Mouse (Mus musculus): ENCODE data around the gene Psenen.

Psenen gene

DNA sequence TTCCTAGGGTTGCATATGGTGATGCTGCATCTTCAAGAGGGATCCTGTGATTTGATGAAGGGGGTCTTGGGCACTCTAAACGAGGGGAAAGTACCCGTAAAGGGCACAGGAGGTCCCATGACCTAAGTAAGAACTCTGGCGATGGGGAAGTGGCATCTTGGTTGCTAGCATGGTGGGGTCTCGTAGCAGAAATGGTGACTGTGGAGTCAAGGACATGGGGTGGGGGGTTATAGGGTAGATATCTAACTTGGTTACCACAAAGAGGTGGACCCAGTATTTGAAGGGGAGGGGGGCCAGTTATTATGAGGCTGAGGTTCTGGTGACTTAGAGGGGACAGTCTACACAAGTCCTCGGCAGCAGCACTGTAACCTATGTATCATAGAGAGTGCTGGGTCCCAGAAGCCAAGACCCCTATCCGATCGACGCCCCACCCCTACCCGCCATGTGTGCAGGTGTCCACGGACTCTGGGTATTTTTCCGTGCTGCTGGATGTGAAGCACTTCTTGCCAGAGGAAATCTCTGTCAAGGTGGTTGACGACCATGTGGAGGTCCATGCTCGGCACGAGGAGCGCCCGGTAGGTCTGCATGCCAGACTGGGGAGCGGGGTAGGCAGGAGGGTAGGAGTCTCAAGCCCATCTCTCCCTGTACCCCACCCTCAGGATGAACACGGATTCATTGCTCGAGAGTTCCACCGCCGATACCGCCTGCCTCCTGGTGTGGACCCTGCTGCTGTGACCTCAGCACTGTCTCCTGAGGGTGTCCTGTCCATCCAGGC lies 9.4 kb downstream of the Psenen start:
- DNase-seq (ENCODE audit: extremely low spot score), result no peak

DNA sequence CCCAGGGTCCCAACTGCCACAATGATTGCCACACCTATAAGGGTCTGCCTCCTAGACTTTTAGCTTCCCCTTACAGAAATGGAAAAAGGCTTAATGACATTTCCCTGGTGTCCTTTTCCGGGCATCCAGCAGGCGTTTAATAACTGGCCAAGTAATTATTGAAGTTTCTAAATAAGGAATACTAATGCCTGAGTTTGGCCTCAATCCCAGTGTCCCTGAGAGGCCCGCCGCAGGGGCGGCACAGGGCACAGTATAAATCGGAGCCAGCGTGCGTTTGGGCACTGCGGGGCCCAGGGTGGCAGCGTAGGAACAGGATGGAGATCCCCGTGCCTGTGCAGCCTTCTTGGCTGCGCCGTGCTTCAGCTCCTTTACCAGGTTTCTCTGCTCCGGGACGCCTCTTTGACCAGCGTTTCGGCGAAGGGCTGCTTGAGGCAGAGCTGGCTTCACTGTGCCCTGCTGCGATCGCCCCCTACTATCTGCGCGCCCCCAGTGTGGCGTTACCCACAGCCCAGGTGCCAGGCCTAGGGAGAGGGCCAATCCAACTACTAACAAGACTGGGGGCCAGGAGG lies 10.3 kb downstream of the Psenen start:
- no peak for DNase-seq (ENCODE audit: extremely low spot score)

DNA sequence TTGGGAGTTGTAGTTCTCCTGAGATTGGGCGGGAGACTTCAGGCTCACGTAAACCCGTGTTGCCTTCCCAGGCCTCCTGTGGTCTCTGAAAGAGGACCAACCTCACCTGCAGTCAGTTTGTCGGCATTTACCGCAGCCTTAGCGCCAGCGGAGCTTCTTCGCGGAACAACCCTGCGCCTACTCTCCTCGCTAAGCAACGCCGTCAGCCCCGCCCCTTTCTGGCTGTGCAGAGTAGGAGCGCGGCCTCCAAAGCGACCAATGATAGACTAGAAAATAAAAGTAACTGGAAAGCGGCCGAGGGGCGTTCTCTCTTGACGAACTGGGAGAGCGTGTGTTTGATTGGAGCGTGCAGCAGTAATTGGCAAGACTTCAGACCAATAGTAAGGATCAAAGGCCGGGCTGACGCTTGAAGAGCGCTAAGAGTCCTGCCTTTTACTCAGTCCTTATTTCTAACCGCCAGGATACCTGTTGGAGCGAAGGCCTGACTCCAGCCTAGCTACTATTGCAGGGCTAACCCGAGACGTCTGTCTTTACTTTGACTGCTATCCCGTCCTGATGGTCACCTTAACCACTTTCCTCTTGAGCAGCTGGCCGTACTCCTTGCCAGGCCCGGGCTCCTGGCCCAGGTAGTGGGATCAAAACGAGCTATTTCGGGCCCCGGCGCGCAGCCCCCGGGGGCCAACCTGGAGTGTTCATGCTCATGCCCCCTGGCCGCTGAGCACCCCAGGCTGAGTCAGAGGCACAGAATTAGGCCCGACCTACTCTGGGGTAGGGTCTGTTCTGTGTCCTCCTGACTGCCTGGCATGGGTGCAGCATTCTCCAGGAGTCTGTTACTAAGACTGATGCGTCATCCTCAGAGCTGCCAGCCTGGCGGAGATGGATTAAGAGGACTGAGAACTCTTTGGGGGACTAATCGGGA lies 11.1 kb downstream of the Psenen start, which contains the start of the genes Hspb6 and Proser3:
Hspb6 (plus strand) TSS at position 77 of the 919 bp plus-strand sequence.
Proser3 (minus strand) TSS at position 198 of the 919 bp plus-strand sequence.
- DNase-seq (ENCODE audit: extremely low spot score), result peak; percentile 95

DNA sequence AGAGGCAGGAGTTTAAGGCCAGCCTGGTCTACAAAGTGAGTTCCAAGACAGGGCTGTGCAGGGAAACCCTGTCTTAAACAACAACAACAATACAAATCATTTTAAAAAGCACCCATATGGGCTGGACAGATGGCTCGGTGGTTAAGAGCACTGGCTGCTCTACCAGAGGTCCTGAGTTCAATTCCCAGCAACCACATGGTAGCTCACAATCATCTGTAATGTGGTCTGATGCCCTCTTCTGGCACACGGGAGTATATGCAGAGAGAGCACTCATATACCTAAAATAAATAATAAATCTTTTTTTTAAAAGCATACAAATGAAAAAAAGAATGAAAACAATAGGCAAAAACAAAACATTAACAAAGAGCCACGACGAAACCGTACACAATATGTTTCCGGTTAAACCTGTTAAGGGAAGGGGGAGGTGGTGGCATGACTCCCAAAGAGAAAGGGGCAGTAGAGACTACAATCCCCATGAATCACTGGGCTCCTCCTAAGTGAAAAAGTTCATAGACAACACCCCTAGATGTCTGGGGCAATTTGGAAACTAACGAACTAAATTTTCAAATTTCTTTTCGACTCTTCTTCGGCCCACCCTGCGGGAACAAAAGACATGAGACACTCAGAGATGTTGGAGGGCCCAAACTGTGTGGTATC lies 11.9 kb downstream of the Psenen start:
- no peak for DNase-seq (ENCODE audit: extremely low spot score)

DNA sequence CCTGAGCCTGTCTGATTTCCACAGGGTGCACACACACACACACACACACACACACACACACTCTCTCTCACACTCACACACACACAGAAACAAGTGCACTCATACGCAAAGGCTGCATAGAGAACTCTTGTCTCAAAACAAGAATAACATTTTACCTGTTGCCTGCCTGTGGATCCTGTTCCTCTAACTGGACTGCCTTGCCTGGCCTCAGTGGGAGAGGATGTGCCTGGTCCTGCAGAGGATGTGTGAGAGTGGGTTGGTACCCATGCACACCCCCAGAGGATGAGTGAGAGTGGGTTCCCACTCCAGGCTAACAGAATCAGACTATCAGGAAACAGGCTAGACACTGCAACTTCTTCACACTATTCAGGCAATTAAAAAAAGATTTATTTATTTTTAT lies 12.8 kb downstream of the Psenen start:
- no peak for DNase-seq (ENCODE audit: extremely low spot score)

DNA sequence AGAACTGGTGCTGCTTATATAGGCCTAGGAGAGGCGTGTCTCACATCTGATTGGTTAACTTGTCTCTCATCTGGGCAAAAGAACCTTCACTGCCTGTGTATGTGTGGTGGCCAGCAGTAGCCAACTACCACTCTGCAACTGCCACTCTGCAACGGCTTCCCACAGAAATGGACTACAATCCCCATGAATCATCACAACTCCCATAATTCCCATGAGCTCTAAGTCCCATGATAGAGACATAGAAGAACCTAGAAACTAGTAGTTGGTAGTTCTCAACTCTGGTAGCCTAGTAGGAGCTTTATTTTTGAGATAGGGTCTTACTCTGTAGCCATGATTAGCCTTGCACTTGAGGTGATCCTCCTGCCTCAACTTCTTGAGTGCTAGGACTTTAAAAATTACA lies 13.5 kb downstream of the Psenen start:
- DNase-seq (ENCODE audit: extremely low spot score), result no peak

DNA sequence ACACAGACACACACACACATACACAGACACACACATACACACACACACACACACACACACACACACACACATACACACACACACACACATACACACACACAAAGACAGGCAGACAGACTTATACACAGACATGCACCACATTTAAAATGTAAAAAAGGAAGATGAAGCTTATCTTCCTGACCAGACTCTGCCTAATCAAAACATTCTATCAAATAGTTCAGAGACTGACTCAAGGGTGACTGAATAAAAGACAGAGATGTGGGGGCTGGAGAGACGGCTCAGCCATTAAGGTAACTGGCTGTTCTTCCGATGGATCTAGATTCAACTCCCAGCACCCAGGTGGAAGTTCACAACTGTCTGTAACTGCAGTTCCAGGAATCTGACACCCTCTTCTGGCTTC lies 19.1 kb downstream of the Psenen start:
- DNase-seq (ENCODE audit: extremely low spot score), result no peak

DNA sequence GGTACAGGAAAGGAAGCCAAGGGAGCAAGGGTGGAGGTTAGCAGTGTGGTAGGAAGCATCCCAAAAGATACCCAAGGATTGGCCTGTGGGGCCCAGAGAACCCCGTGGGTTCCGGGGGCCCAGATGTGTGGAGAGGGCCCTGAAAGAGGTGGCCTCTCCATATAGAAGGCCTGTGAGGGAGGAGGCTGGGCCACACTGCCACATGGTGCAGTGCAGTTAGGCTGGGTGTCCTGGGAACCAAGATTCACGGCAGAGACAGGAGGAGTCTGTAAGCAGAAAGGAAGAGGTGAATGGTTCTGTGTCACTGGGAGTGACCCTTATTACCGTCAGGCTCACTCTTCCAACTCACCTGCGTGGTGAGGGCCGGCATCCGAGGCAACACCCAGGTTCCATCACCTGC lies 22.9 kb downstream of the Psenen start:
- DNase-seq (ENCODE audit: extremely low spot score), result no peak

DNA sequence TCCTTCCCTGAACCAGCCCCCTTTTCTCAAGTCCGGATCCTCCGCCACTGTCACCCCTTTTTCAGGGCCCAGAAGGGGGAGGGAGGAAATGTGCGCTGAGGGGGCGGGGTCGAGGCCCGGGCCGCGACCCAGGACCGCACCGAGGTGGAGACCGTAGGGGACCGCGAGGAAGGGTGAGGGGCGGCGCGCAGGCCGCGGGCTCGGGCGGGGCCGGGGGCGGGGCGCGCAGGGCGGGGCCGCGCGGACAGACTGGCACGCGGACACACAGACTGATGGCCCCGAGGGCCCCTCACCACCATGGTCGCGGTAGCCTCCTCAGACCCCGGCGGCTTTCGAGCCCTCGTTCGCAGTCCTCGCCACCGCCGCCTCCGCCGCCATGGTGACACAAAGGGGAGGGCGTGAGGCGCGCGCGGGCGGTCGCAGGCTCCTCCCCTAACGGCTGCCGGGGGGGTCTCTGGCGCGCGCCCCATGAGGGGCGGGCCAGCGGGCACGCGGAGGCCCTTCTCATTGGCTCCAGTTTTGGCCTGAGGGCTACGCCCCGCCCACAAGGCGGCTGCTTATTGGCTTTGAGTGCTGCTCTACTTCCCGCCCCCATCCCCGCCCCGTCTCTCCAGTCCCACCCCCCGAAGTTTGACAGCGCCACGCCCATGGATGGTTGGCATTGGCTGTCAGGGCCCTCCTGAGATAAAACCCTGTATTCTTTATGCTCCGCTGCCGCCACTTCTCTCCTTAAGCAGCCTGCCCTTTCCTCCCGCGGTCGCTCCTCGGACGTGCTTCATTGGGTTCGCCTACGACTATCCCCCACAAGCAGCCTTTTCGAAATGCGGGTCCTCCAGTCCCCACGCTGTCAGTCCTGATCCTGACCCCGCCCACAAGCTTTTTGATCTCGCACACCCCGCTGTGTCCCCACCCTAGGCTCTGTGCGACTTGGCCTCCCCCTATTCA lies 28.5 kb downstream of the Psenen start, which contains the start of gene Arhgap33:
Arhgap33 (minus strand) TSS at position 428 of the 945 bp plus-strand sequence.
- DNase-seq (ENCODE audit: extremely low spot score), result peak; percentile 96

DNA sequence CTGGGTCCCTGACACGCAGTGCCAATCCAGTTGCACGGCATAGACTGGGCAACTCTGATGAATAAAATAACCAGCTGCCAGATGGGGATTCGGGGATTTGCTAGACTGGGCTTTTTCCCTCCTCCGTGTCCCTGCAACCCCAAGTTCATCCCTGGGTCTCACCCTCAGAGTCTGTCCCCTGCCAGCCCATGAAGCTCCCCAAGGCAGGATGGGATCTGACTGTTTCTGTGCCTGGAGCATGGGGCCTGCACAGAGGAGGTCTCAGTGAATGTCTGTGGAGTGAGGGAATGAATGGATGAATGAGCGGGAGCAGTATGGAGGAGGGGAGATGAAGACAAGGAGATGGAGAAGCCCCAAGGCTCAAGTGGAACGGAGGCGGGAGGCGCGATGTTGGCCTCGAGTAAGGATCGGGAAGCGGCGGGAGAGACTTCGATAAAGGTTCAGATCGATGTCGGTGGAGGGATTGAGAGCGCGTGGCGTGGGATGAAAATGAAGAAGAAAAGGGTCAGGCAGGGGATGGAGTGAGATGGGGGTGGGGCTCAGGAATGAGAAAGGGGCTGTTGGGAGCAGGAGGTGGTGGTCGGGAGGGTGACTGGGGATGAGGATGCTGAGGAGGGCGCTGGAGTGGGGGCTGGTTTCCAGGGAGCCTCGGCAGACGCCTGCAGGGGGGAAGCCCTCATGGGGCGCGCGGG lies 29.3 kb downstream of the Psenen start:
- no peak for DNase-seq (ENCODE audit: extremely low spot score)

DNA sequence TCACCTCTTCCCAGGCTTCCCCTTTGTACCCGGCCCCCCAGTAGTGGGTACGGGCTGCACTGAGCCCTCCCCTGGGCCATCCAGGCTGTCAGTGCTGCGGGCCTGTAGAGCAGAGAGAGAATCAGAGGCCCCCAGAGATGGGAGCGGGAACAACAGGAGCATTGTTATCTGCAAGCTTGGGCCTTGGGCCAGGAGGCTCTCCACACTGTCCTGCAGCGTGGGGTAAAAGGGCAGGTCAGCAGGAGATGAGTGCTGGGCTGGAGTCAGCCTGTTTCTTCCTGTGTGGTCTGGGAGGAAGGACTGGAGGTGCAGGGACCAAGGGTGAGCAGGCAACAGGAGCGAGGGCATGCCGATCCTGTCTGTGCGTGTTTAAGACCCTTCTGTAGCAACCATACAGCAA lies 30.5 kb downstream of the Psenen start:
- peak; percentile 51 for DNase-seq (ENCODE audit: extremely low spot score)

DNA sequence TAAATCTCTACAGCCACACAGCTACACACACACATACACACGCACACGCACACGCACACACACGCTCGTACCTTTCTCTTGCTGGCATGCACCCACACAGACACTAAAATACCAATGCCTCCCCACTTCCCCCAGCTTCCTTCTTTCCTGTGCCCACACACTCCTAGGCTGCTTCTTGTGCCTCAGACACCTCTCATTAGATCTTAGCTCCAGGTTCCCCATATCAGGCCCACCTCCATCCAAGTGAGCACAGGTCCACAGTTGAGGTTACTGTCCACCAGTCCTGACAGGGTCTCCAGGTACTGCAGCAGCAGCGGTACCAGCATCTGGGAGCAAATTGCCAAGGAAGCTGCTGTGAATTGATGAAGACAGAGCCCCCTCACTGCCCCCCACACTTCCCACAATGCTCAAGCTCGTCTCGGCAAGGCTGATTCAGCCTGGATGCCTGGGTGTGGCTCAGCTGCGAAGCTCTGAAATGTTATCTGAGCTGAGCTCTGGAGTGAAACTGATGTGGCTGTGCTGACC lies 32.1 kb downstream of the Psenen start:
- no peak for DNase-seq (ENCODE audit: extremely low spot score)

DNA sequence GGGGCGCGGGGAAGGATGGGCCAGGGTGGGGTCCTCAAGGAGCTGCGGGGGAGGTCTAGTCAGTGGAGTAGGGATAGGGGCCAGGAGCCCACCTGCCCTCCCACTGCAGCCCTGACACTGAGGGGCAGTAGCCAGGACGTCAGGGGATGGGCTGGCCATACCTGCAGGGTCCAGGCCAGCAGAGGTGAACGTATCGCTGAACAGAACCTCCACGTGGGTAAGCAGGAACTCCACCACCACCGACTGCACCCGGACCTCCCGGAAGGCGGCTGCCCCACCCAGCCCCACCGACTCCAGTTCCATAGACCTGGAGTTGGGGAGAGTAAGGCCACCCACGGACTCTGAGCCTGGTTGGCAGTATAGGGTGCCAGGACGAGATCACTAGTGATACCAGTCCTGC lies 36.4 kb downstream of the Psenen start:
- no peak for DNase-seq (ENCODE audit: extremely low spot score)

DNA sequence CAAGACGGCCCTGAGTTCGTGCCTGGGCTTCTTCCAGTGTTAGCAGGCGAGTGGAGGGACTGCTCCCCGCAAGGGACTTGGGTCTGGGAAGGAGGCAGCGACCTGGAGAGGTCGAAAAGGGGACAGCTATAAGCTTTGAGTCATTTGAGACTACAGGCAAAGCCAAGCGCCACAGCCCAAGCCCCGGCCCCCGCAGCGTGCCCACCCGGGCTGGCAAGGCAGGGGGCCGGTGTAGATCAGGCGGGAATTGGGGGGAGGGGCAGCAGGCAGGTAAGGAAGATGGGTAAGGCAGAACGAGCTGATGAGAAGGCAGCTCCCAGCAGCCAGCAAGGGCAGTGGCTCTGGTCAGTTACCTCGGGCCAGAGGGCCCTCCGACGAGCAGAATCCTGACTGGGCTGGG lies 37.0 kb downstream of the Psenen start:
- no peak for DNase-seq (ENCODE audit: extremely low spot score)

DNA sequence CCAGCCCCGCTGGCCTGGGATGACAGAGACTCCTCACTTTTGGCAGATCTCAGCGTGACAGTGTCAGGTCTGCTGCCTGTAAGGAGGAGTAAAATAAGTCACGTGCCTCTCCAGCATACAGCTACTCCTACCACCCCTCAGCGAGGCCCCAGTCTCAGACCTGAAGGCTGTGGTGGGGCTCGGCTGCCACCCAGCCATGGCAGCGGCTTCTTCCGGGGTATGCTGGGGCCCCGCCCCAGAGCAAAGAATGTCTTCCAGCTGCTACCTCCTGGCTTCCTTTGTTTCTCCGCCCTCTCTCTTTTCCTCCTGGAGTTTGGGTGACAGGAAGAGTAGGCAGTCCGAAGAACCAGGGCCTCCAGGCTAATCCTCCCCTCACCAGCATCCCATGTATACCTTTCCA lies 37.5 kb downstream of the Psenen start:
- peak; percentile 8 for DNase-seq (ENCODE audit: extremely low spot score)

DNA sequence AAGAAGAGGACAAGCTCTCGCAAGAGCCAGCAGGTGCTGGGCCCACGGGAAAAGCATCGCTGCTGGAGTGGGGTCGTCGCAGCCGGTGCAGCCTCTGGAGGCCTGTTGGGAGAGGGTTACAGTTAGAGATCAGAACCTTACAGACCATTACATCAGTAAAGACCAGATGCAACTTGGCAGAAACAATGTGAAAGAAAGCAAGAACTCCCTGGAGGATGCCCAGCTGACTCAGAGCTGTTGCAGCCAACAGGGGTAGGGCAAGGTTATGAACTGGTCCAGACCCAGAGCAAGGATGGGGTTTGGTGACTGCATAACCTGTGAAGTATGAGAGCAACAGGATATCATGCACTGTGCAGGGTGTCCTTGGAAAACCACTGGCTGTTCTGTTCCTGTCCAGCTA lies 38.9 kb downstream of the Psenen start:
- no peak for DNase-seq (ENCODE audit: extremely low spot score)

DNA sequence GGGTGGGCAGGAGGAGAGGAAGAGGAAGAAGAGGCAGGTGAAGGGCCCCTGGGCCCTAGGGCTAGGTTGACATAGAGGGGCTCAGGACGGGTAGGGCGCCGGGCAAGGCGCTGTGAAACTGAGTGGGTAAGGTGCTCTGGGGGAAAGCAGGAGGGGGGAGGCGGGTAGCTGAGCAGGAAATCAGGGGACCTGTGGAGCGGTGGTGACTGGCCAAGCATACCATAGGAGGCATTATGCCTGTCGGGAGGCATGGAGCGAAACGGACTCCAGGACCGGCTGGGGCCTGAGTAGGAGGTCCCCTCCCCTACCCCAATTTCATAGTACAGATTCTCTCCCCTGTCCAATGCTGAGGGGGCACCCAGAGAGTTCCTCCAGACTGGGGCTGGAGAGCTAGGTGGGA lies 40.6 kb downstream of the Psenen start:
- DNase-seq (ENCODE audit: extremely low spot score), result no peak

DNA sequence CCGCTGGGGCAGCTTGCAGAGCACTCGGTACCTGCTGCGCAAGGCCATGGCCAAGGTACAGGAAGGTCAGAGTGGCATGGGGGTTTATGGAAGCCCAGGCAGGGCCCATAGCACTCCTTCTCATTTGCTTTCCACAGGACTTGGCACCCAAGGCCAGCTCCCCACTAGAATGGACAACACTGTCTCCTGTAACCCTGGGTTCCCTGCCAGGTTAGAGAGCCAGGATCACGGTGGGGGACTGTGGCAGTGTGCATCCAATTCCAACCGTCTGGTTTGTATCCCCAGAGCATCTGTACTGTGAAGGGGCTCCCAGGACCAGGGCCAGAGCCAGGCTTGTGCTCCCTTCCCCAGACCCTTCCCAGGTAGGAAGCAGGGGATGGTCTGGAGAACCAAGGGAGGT lies 42.6 kb downstream of the Psenen start:
- no peak for DNase-seq (ENCODE audit: extremely low spot score)

DNA sequence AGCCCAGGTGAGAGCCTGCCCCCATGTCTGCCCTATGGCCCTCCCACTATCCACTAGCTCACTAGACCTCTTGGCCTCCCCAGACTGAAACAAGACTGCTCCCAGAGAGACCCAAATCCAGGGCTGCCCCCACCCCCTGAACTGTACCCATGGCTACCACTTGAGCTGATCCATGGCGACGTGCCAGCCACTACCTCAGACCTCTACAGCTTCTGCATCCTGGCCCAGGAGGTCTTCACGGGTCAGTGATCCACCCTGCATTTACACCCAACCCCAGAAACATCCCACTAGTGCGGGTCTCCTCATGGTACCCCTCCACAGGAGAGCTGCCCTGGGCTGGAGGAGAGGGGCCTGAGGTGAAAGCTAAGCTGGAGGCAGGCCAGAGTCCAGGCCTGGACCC lies 43.0 kb downstream of the Psenen start:
- DNase-seq (ENCODE audit: extremely low spot score), result no peak

DNA sequence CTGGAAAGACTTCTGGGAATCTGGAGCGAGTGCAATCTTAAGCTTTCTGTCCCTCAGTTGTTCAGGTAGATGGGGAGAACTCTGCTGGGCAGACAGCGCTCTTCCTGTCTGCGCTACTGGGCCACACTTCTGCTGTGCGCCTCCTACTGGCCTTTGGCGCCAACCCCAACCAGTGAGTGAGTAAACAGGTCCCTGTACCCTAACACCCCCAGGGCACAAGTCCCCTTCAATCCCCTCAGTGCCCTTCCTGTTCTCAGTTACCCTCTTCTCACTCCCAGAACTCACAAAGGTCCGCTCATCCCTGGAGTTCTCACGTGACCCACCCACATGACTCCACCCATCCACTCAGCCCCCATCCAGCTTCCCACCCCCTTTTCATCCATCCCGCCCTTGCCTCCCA lies 45.1 kb downstream of the Psenen start:
- DNase-seq (ENCODE audit: extremely low spot score), result no peak
